Mouse (Mus musculus) embryonic fibroblast, embryonic 13.5 days (primary cell): ENCODE measurements around the gene Pip4k2c.

ENCODE experiments used
- CTCF ChIP-seq: IDR thresholded peaks from 2 replicates; pipeline ENCODE4 v1.5.1; 2011; ENCODE audit warnings: mild to moderate bottlenecking, control low read depth, low read length, moderate library complexity, borderline replicate concordance; ENCODE audit not compliant: insufficient read depth
- POLR2A ChIP-seq: IDR thresholded peaks from 2 replicates; pipeline ENCODE4 v1.6.1; 2011; ENCODE audit warnings: low read depth, mild to moderate bottlenecking, control low read depth, low read length, moderate library complexity

GRCm38 (mm10) chr10:127164190-127164589, 47.2 kb downstream of the Pip4k2c start:
- TF ChIP-seq CTCF (no peak), POLR2A (no peak)
